In the genomic region with DNA sequence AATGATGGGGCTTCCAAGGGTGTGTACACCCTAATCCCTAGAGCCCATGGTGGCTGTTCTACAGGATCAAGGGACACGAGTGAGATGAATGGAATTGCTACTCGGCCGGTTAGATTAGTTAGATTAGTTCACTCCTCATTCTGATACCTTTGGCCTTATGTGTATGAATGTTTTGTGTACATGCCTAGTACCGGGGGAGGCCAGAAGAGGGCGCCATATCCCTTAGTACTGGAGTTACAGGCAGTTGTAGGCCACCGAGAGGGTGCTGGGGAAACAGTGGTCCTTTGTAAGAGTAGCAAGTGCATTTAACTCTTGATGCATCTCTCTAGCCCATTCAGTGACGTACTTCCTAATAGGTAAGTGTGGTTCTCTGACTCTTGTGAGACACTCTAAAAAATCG, we compare ENCODE assay signal across 10 mouse cellular contexts. TPM values are rescaled to one million over a fixed set of nuclear protein-coding genes. Genes with fewer than 3 reads are reported as not detected.
DNase-seq lines count a peak whose midpoint lies in the region; TF ChIP-seq lines count a peak whose summit lies in the region.
"Had no signal": no experiment of that assay in that cellular context is flagged by ENCODE, and none has a peak within 500 bp of the region (broad histone marks: within the 10 kb centered on the region; RNA-seq: fewer than 3 reads in every experiment).

No protein-coding gene starts in this region.

- peak; percentile 23 for DNase-seq in adrenal gland, postnatal 10 days
- DNase-seq in adrenal gland, adult 8-10 months: no peak
- no peak for DNase-seq in layer of hippocampus, adult 2 months (ENCODE audit: low spot score in 2 of 2)
- DNase-seq in layer of hippocampus, adult 9-11 months: no peak
- peak; percentile 38 for DNase-seq in retina, postnatal 1 day
- no peak for DNase-seq in urinary bladder, adult 18-20 months (ENCODE audit: low spot score in 2 of 2)
- no peak for DNase-seq in urinary bladder, postnatal 4 days (ENCODE audit: low spot score in 2 of 2)

- 55% methylated on average over 8 of the region's 8 CpGs for WGBS in bone marrow, adult 2 months

- H3K4me1 ChIP-seq in bone marrow, adult 2 months (ENCODE audit: control insufficient read depth, insufficient read depth, low read length): no peaks in the 10 kb centered on the region

- TF ChIP-seq CTCF in layer of hippocampus, adult 2 months (conservative IDR thresholded peaks at IDR 0.05): peak; percentile 58
- TF ChIP-seq CTCF in bone marrow, adult 2 months (IDR thresholded peaks at IDR 0.05; ENCODE audit: control insufficient read depth, insufficient read depth, low read length): peak; percentile 30; the same call in 1 of the 2 replicates

- TF ChIP-seq POLR2A in bone marrow, adult 2 months (IDR thresholded peaks at IDR 0.05; ENCODE audit: borderline replicate concordance, control insufficient read depth, low read depth, low read length): no peak

- no peak overlapping the region for H3K27ac ChIP-seq in layer of hippocampus, adult 2 months
- H3K27ac ChIP-seq in bone marrow, adult 2 months (ENCODE audit: control insufficient read depth, insufficient read depth, low read depth, low read length, poor library complexity): no peak overlapping the region
- H3K27ac ChIP-seq: forebrain, embryonic 10.5 days had no signal

- H3K4me3 ChIP-seq in layer of hippocampus, adult 2 months: no peak overlapping the region
- no peak overlapping the region for H3K4me3 ChIP-seq in bone marrow, adult 2 months (replicated peaks; ENCODE audit: control insufficient read depth, low read depth, low read length)
- H3K4me3 ChIP-seq: forebrain, embryonic 10.5 days had no signal

RNA-seq across cellular contexts. Expression of a gene that starts 14.2 kb away (rescaled TPM):
- 1 to 10 TPM; 4.5 TPM for total RNA-seq in adrenal gland, postnatal 10 days (2021)
- total RNA-seq in adrenal gland, adult 8-10 months (2022): 1 to 10 TPM in 3 of 4 experiments, under 1 TPM in 1; 0.84 to 2.1 (median 1.3) TPM
- total RNA-seq in layer of hippocampus, adult 2 months (2021): 10 to 100 TPM; 23.7 TPM
- polyA plus RNA-seq in bone marrow, adult 2 months (2011; ENCODE audit: insufficient read depth, insufficient read length, low replicate concordance, missing spikeins): not detected in 2 replicates
- total RNA-seq: megakaryocyte, adult 5-6 weeks had no signal

Comparison
In these comparisons a context has a peak if more than half of its experiments do, and no peak if none do; other contexts are left out.
1. DNase-seq: peak in adrenal gland, postnatal 10 days (single experiment) and retina, postnatal 1 day (single experiment); none in adrenal gland, adult 8-10 months (single experiment), layer of hippocampus, adult 2 months (0 of 2), layer of hippocampus, adult 9-11 months (single experiment), urinary bladder, adult 18-20 months (0 of 2) and urinary bladder, postnatal 4 days (0 of 2).
2. RNA of a gene that starts 14.2 kb away (total RNA-seq): 23.7 TPM in layer of hippocampus, adult 2 months; 4.5 TPM in adrenal gland, postnatal 10 days and 0.84 to 2.1 TPM in adrenal gland, adult 8-10 months; every median in the first group is over 4 times any median in the second.